Mouse (Mus musculus): ENCODE measurements around the gene Mfsd14a. TPM values are rescaled to one million over a fixed set of nuclear protein-coding genes. Genes with fewer than 3 reads are reported as not detected.
"Not testable (repeated sequence)": the region's sequence is repeated elsewhere in the genome, so short reads cannot be mapped to it uniquely, and the experiment has no call there.

The Mfsd14a gene
- polyA plus RNA-seq, 1 experiment = 12.2 TPM

DNA sequence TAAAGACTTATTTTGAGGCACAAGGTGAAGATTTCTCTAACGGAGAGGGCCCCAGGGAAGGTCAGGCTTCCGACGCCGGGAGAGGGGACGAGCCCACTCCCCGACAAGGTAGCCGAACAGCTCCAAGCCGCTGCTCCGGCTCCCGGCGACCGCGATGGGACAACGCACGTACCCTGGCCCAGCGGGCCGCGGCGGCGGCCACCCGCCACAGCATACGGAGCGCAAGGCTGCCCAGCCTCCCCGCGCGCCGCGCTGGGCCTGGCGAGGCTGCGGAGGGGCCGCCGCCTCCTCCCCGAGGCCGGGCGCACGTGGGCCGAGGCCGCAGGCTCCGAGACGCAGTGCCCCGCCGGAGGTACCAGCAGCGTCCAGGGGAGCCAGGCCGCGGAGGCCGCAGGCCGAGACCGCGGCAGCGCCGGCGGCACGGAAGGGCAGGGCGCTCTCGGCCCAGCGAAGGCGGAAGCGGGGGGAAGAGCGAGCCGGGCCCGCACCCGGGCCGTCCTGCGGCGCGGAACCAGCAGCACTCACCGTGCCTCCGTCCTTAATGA, 535 bp downstream of the Mfsd14a start:
- H3K27ac ChIP-seq (ENCODE audit: insufficient read depth, low read length) = peak overlapping the region; percentile 92
- peak overlapping the region; percentile 69 for H3K4me3 ChIP-seq (ENCODE audit: extremely low read depth, insufficient read depth, insufficient read length)
- peaks cover 4% of the 10 kb centered on the region for H3K4me1 ChIP-seq (ENCODE audit: control insufficient read depth, insufficient read depth, insufficient read length)
- H3K36me3 ChIP-seq (ENCODE audit: control insufficient read depth, insufficient read depth, low read length) = no peaks in the 10 kb centered on the region
- TF ChIP-seq CTCF (IDR thresholded peaks at IDR 0.05; ENCODE audit: extremely low read depth, insufficient read depth, insufficient read length, insufficient replicate concordance) (no peak), POLR2A (IDR thresholded peaks at IDR 0.05; ENCODE audit: low read depth, low read length) (no peak)
- H3K27me3 ChIP-seq (ENCODE audit: control insufficient read depth, insufficient read depth, low read length) = no peaks in the 10 kb centered on the region
- whole genome bisulfite sequencing = under 1% methylated on average over 56 of the region's 68 CpGs
- no peak for DNase-seq (ENCODE audit: low read depth in 1 of 2, low spot score in 2 of 2)

DNA sequence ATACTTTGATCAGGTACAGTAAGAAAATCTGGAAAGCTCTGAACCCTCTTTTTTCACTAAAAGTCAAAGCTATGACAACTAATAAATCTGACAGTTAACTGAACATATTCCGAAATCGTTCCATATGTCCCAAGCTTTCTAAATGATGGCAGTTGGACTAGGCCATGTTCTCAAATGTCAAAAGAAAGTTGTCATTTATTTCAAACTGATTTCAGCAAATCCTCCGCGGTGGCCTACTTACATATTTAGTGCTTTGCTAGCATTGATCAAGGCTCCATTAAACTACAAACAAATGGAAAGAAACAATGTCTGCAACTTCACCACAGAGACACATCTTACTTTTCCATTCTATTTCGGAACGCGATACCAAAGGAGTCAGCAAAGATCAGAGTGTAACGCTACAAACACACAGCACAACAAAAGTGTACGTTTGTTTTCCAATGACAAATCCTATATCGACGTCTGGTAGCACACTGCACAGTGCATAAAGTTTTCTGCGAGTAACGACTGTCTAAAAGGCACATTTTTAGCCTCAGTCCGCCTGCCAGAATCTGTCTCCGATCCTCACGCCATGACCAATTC, 1.1 kb downstream of the Mfsd14a start:
- no peak for TF ChIP-seq CTCF (IDR thresholded peaks at IDR 0.05; ENCODE audit: extremely low read depth, insufficient read depth, insufficient read length, insufficient replicate concordance)
- TF ChIP-seq POLR2A (IDR thresholded peaks at IDR 0.05; ENCODE audit: low read depth, low read length) = no peak
- peak overlapping the region; percentile 69 for H3K4me3 ChIP-seq (ENCODE audit: extremely low read depth, insufficient read depth, insufficient read length)
- no peaks in the 10 kb centered on the region for H3K27me3 ChIP-seq (ENCODE audit: control insufficient read depth, insufficient read depth, low read length)
- peaks cover 4% of the 10 kb centered on the region for H3K4me1 ChIP-seq (ENCODE audit: control insufficient read depth, insufficient read depth, insufficient read length)
- H3K36me3 ChIP-seq (ENCODE audit: control insufficient read depth, insufficient read depth, low read length) = no peaks in the 10 kb centered on the region
- DNase-seq (ENCODE audit: low read depth in 1 of 2, low spot score in 2 of 2) = no peak
- peak overlapping the region; percentile 92 for H3K27ac ChIP-seq (ENCODE audit: insufficient read depth, low read length)
- WGBS = 6% methylated on average over 16 of the region's 16 CpGs

GRCm38 (mm10) chr3:116659856-116660430, 2.5 kb downstream of the Mfsd14a start:
- H3K27me3 ChIP-seq (ENCODE audit: control insufficient read depth, insufficient read depth, low read length) = no peaks in the 10 kb centered on the region
- no peaks in the 10 kb centered on the region for H3K36me3 ChIP-seq (ENCODE audit: control insufficient read depth, insufficient read depth, low read length)
- no peak for DNase-seq (ENCODE audit: low read depth in 1 of 2, low spot score in 2 of 2)
- 85% methylated on average over 13 of the region's 13 CpGs for WGBS
- H3K27ac ChIP-seq (ENCODE audit: insufficient read depth, low read length) = no peak overlapping the region
- no peak for TF ChIP-seq CTCF (IDR thresholded peaks at IDR 0.05; ENCODE audit: extremely low read depth, insufficient read depth, insufficient read length, insufficient replicate concordance)
- no peak for TF ChIP-seq POLR2A (IDR thresholded peaks at IDR 0.05; ENCODE audit: low read depth, low read length)
- peaks cover 8% of the 10 kb centered on the region for H3K4me1 ChIP-seq (ENCODE audit: control insufficient read depth, insufficient read depth, insufficient read length)
- H3K4me3 ChIP-seq (ENCODE audit: extremely low read depth, insufficient read depth, insufficient read length) = no peak overlapping the region

DNA sequence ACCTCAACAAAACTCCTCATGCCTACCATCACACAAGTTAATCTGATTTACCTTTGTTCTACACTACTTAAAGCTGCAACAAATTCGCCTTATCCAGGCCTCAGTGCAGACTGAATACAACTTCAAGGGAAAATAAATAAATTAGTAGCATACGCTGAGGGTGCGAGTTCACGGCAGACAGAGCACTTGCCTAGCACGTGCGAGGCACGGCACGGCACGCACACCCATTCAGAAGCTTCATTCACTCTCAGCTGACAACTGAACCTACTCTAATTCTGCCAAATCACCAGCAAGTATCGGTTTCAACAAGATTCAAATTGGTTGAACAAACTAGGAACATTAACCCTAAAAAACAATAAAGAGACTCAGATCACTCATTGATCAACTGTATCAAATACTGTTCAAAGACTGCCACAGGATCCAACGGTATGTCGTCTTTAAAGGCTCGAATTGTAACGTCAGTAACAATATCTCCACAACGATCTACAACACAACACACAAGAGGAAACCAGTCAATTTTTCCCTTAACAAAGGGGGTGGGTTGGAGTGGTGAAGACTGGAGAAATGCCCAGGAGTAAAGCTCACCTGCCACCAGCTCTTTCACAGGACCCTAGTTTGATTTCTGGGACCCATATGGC, 3.4 kb downstream of the Mfsd14a start:
- no peak overlapping the region for H3K27ac ChIP-seq (ENCODE audit: insufficient read depth, low read length)
- peaks cover 8% of the 10 kb centered on the region for H3K4me1 ChIP-seq (ENCODE audit: control insufficient read depth, insufficient read depth, insufficient read length)
- no peak overlapping the region for H3K4me3 ChIP-seq (ENCODE audit: extremely low read depth, insufficient read depth, insufficient read length)
- TF ChIP-seq POLR2A (IDR thresholded peaks at IDR 0.05; ENCODE audit: low read depth, low read length) (no peak), CTCF (IDR thresholded peaks at IDR 0.05; ENCODE audit: extremely low read depth, insufficient read depth, insufficient read length, insufficient replicate concordance) (no peak)
- no peaks in the 10 kb centered on the region for H3K27me3 ChIP-seq (ENCODE audit: control insufficient read depth, insufficient read depth, low read length)
- 80% methylated on average over 15 of the region's 15 CpGs for WGBS
- H3K36me3 ChIP-seq (ENCODE audit: control insufficient read depth, insufficient read depth, low read length) = no peaks in the 10 kb centered on the region
- DNase-seq (ENCODE audit: low read depth in 1 of 2, low spot score in 2 of 2) = no peak

GRCm38 (mm10) chr3:116656184-116656965, 6.1 kb downstream of the Mfsd14a start:
- Histone ChIP-seq H3K4me3 (ENCODE audit: extremely low read depth, insufficient read depth, insufficient read length) (no peak overlapping the region), H3K27me3 (ENCODE audit: control insufficient read depth, insufficient read depth, low read length) (no peaks in the 10 kb centered on the region), H3K36me3 (ENCODE audit: control insufficient read depth, insufficient read depth, low read length) (no peaks in the 10 kb centered on the region), H3K27ac (ENCODE audit: insufficient read depth, low read length) (no peak overlapping the region), H3K4me1 (ENCODE audit: control insufficient read depth, insufficient read depth, insufficient read length) (peaks cover 8% of the 10 kb centered on the region)
- WGBS = 80% methylated on average over 7 of the region's 7 CpGs
- DNase-seq (ENCODE audit: low read depth in 1 of 2, low spot score in 2 of 2) = no peak
- no peak for TF ChIP-seq CTCF (IDR thresholded peaks at IDR 0.05; ENCODE audit: extremely low read depth, insufficient read depth, insufficient read length, insufficient replicate concordance)
- TF ChIP-seq POLR2A (IDR thresholded peaks at IDR 0.05; ENCODE audit: low read depth, low read length) = no peak

DNA sequence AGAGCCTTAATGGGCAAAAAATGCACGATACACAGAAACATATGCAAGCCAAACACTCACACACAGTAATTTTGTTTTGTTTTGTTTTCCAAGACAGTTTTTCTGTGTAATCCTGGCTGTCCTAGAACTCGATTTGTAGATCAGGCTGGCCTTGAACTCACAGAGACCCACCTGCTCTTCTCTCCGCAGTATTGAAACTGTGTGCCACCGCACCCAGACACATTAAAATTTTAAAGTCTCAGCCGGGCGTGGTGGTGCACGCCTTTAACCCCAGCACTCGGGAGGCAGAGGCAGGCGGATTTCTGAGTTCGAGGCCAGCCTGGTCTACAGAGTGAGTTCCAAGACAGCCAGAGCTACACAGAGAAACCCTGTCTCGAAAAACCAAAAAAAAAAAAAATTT, 8.4 kb downstream of the Mfsd14a start:
- 85% methylated on average over 11 of the region's 11 CpGs for WGBS
- H3K4me1 ChIP-seq (ENCODE audit: control insufficient read depth, insufficient read depth, insufficient read length) = not testable (repeated sequence)

More for the DNA sequence above, 8.4 kb downstream of the Mfsd14a start:
- not testable (repeated sequence) for H3K27ac ChIP-seq (ENCODE audit: insufficient read depth, low read length); H3K4me3 ChIP-seq (ENCODE audit: extremely low read depth, insufficient read depth, insufficient read length); DNase-seq (ENCODE audit: low read depth in 1 of 2, low spot score in 2 of 2); H3K27me3 ChIP-seq (ENCODE audit: control insufficient read depth, insufficient read depth, low read length); H3K36me3 ChIP-seq (ENCODE audit: control insufficient read depth, insufficient read depth, low read length)
